Mouse (Mus musculus) liver, embryonic 14.5 days (tissue): ENCODE measurements around the gene Mpnd. TPM values are rescaled to one million over a fixed set of nuclear protein-coding genes. Genes with fewer than 3 reads are reported as not detected.

Experiments
- ATAC-seq: fragments of 200-750 bp; cut with Nextera tagmentation; 2 replicates; pipeline ENCODE4 v1.8.0; 2017; ENCODE audit warnings: moderate number of reproducible peaks, mild to moderate bottlenecking, moderate library complexity; ENCODE audit not compliant: insufficient read depth
- DNase-seq, 3 experiments: peaks; one replicate each; pipeline ENCODE4 v3.0.0-alpha.2; 2012 to 2013; ENCODE audit warnings: low read depth in 3 of 3, low spot score in 3 of 3
- H3K27ac ChIP-seq: fragments of 300-500 bp; sonication (generic); 2 replicates; pipeline ENCODE4 v1.5.1; 2014; ENCODE audit warnings: moderate library complexity, mild to moderate bottlenecking, control low read depth, inconsistent platforms
- H3K27me3 ChIP-seq: fragments of 300-500 bp; sonication (generic); 2 replicates; pipeline ENCODE4 v1.6.1; 2014; ENCODE audit warnings: mild to moderate bottlenecking, low read length, moderate library complexity; ENCODE audit not compliant: control insufficient read depth, insufficient read depth
- H3K36me3 ChIP-seq: fragments of 300-500 bp; sonication (generic); replicated peaks from 2 replicates; pipeline ENCODE4 v1.6.1; 2014; ENCODE audit warnings: low read depth; ENCODE audit not compliant: control insufficient read depth, insufficient read depth
- H3K4me1 ChIP-seq, 2 experiments: fragments of 200-500 bp in 1 of 2; fragments of 300-500 bp in 1 of 2; sonication (generic) in 1 of 2; replicated peaks; 2 replicates each; pipeline ENCODE4 v1.6.1; 2012 to 2014; ENCODE audit warnings: antibody characterized with exemption in 1 of 2, inconsistent platforms in 1 of 2, low read length in 1 of 2; ENCODE audit not compliant: control insufficient read depth in 2 of 2, insufficient read depth in 2 of 2
- H3K4me2 ChIP-seq: fragments of 300-500 bp; sonication (generic); 2 replicates; pipeline ENCODE4 v1.6.1; 2014; ENCODE audit warnings: low read depth, mild to moderate bottlenecking, control low read depth, moderate library complexity
- H3K4me3 ChIP-seq, 2 experiments: fragments of 200-500 bp in 1 of 2; fragments of 300-500 bp in 1 of 2; sonication (generic) in 1 of 2; 2 replicates each; pipeline ENCODE4 v1.5.1; 2012 to 2014; ENCODE audit warnings: low read depth in 2 of 2, low read length in 2 of 2, mild to moderate bottlenecking in 2 of 2, control low read depth in 1 of 2, inconsistent platforms in 1 of 2, moderate library complexity in 1 of 2; ENCODE audit not compliant: insufficient read depth in 1 of 2
- H3K9ac ChIP-seq: fragments of 300-500 bp; sonication (generic); replicated peaks from 2 replicates; pipeline ENCODE4 v1.6.1; 2014; ENCODE audit warnings: mild to moderate bottlenecking, control low read depth, moderate library complexity
- H3K9me3 ChIP-seq: fragments of 300-500 bp; sonication (generic); 2 replicates; pipeline ENCODE4 v1.6.1; 2016; ENCODE audit warnings: low read length, mixed read lengths; ENCODE audit not compliant: control insufficient read depth
- CTCF ChIP-seq: IDR thresholded peaks from 2 replicates; pipeline ENCODE4 v1.5.1; 2016; ENCODE audit warnings: antibody characterized with exemption, low read depth, control low read depth
- EP300 ChIP-seq: IDR thresholded peaks from 2 replicates; pipeline ENCODE4 v1.6.1; 2016; ENCODE audit warnings: antibody characterized with exemption, low read depth
- WGBS: fragments of 180-500 bp; shearing (Covaris S2); extraction: QIAGEN DNeasy Blood & Tissue Kit; methylation state at CpG from one replicate; pipeline ENCODE4 v1.1.7; 2014; ENCODE audit not compliant: insufficient replicate concordance; 5-methylcytosine and 5-hydroxymethylcytosine counted together
- polyA plus RNA-seq, 2 experiments: library from polyadenylated mRNA; depleted of rRNA in 1 of 2; stranded (reverse) in 1 of 2; unstranded in 1 of 2; fragments of >200 nt; fragmentation: Nextera tagmentation in 1 of 2; extraction: Ambion mirVana in 1 of 2; gene quantifications; 2 replicates each; pipeline versions ENCODE4 v1.2.1 to v1.2.3; 2012 to 2014

Mpnd gene
- polyA plus RNA-seq, 2 experiments = 12.9 to 15.7 TPM

- DNase-seq (peak; percentile 95 to 96 (median 95)), ATAC-seq (peak; percentile 86)
- Histone ChIP-seq H3K27ac (peak within 1 kb of the TSS; percentile 28), H3K4me2 (peak within 1 kb of the TSS; percentile 82), H3K4me1 (peaks cover 14 to 27% of the 10 kb centered on the region in 2 experiments), H3K9ac (peak within 1 kb of the TSS; percentile 72), H3K9me3 (no peaks in the 10 kb centered on the region), H3K36me3 (no peaks in the 10 kb centered on the region), H3K4me3 (peak within 1 kb of the TSS; percentile 76 to 93), H3K27me3 (no peaks in the 10 kb centered on the region)
- TF ChIP-seq EP300 (peak; percentile 53; the same call in 1 of the 2 replicates), CTCF (peak; percentile 99)
- under 1% methylated on average over 74 of the region's 74 CpGs for WGBS
Observed at GRCm38 (mm10) chr17:56036176-56036900, 30.8 kb downstream of the Mpnd start, which contains the start of gene Sh3gl1. Gene Sh3gl1, minus strand, starts transcription at chr17:56036635.

- Histone ChIP-seq H3K9me3 (no peaks in the 10 kb centered on the region), H3K36me3 (no peaks in the 10 kb centered on the region), H3K4me3 (peak overlapping the region; percentile 41 to 46), H3K27ac (peak overlapping the region; percentile 4; the same call in 1 of the 2 replicates), H3K9ac (peak overlapping the region; percentile 44), H3K4me2 (peak overlapping the region; percentile 58), H3K4me1 (peaks cover 18 to 31% of the 10 kb centered on the region in 2 experiments), H3K27me3 (no peaks in the 10 kb centered on the region)
- ATAC-seq = no peak
- DNase-seq = no peak
- WGBS = 34% methylated on average over 13 of the region's 13 CpGs
- no peak for TF ChIP-seq CTCF
- TF ChIP-seq EP300 = no peak
Observed at GRCm38 (mm10) chr17:56036901-56037287, 31.4 kb downstream of the Mpnd start.

DNA sequence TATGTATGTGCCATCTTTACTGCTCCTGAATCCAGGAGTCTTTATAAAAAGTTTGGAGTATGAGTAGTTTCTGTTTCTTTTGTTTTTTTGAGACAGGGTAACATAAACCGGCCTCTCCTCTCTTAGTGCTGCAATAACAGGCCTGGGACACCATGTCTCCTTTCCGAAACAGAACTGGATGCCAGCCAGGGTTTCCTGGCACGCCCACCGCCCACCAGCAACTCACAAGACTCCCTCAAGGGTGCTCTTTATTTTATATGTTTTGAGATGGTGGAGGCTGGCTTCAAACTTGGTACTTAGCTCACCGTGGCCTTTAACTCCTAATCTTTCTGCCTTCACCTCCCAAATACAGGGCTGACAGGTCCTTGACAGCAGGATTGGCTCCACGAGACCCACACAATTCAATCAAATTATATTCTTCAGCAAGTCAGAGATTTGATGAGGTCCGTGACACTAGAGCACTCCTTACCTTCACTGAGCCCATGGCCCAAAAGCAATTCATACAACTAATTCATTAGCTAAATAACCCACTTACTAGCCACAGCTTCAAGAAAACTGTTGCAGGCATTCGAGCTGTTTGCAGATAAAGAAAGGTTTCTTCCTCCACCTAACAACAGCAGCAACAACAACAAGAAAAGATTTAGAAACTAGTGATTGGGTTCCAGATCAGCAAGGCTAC, 33.2 kb downstream of the Mpnd start:
- no peaks in the 10 kb centered on the region for H3K9me3 ChIP-seq
- H3K4me1 ChIP-seq = peaks cover 18 to 33% of the 10 kb centered on the region in 2 experiments
- no peak overlapping the region for H3K9ac ChIP-seq
- no peak overlapping the region for H3K4me2 ChIP-seq
- no peak for TF ChIP-seq CTCF
- no peak for TF ChIP-seq EP300
- H3K27me3 ChIP-seq = no peaks in the 10 kb centered on the region
- H3K36me3 ChIP-seq = peaks cover 4% of the 10 kb centered on the region
- 77% methylated on average over 8 of the region's 8 CpGs for WGBS
- DNase-seq (no peak), ATAC-seq (no peak)
- H3K4me3 ChIP-seq = no peak overlapping the region
- H3K27ac ChIP-seq = no peak overlapping the region

- Histone ChIP-seq H3K4me2 (peak overlapping the region; percentile 91), H3K9me3 (no peaks in the 10 kb centered on the region), H3K27ac (peak overlapping the region; percentile 78), H3K4me1 (peaks cover 18 to 28% of the 10 kb centered on the region in 2 experiments), H3K27me3 (no peaks in the 10 kb centered on the region), H3K4me3 (peak overlapping the region in 1 of 2 experiments; percentile 90; a peak in 2 of 4 replicates), H3K9ac (peak overlapping the region; percentile 74), H3K36me3 (peaks cover 11% of the 10 kb centered on the region)
- DNase-seq (no peak), ATAC-seq (no peak)
- 56% methylated on average over 4 of the region's 4 CpGs for WGBS
- TF ChIP-seq CTCF = no peak
- TF ChIP-seq EP300 = no peak
Observed at GRCm38 (mm10) chr17:56039345-56039744, 33.8 kb downstream of the Mpnd start.
